Mouse (Mus musculus): ENCODE data around the gene Gnai2. TPM values are rescaled to one million over a fixed set of nuclear protein-coding genes. Genes with fewer than 3 reads are reported as not detected.
A peak's percentile ranks its signal among the peaks of the same experiment; 100 is the strongest.

The Gnai2 gene
- total RNA-seq, 2 experiments from 2014 or later, result 193 to 231 TPM

DNA sequence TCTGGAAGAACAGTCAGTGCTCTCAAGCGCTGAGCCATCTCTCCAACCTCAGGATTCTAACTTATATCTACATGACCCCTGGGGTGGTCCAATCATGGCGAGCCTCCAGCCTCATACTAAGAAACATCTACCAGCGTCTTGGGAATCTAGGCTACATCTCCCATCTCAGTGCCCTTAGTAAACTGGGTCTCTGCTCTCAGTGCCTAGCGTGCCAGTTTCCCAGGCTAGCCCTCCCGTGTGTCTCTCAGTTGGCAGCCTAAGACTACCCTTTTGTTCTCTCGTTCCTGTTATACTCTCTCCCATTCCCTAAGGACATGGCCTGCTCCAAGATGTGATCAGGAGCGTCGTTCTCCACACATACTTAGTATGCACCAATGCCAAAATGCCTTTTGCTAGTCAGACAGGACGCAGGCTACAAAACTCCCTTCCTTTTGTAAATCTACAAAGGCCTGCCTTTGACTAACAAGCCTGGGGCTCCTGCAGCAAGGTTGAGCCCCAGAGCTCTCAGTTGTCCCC is 3.8 kb downstream of the Gnai2 start:
- DNase-seq, result no peak

DNA sequence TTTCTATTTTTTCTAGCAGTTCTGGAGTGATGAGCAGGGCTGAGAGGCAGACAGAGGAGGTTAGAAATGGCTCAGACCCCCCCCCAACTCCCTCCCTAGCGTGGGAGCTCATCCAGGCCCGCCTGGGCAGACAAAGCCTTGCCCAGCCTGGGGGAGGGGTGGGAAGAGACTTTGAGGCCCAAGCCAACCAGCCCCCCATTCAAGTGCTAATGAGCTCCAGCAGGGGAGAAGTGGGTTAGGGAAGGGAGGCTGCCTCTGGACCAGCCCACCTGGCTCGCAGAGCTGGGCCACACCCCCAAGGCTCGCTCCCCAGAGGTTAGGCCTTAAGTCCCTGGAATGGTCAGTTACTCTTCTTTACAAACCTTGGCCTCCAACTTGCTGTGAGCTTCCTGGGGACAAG is 4.6 kb downstream of the Gnai2 start:
- peak; percentile 27 for DNase-seq

- peak; percentile 22 for DNase-seq
These were observed 5.2 kb downstream of the Gnai2 start for GRCm38 (mm10) chr9:107629901-107630425.

GRCm38 (mm10) chr9:107629411-107629730 is 5.8 kb downstream of the Gnai2 start:
- DNase-seq, result no peak

DNA sequence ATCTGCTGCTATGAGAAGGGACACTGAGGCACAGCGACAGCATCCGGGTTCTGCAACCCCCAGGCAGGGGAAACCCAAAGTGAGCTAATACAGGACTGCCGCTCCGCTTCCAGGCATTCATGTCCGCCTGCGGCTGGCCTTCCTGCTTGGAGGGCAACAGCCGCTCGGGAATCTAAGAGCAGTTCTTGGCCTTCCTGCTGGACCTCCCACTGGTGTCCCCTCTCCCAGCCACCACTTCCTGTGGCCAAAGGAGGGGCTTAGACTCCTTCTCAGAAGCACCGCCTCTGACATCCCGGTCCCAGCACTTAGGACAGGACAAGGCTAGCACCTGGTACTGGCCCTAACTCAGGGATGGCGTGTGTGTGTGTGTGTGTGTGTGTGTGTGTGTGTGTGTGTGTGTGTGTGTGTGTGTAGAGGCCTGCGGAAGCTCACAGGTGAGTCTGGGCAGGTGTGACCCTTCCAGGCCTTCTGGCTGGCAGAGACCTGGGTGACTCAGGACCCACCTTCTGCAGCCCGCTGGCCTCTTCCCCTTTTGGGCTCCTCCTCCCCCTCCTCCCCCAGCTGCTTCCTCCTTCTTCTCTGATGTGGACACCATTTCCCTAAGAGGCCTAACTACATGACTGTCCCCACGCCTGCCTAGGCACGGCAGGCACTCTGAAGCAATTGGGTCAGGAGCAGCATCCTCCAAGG is 6.3 kb downstream of the Gnai2 start:
- peak; percentile 31 for DNase-seq

GRCm38 (mm10) chr9:107627387-107628255 is 7.5 kb downstream of the Gnai2 start:
- DNase-seq, result peak; percentile 33

GRCm38 (mm10) chr9:107626844-107627277 is 8.3 kb downstream of the Gnai2 start:
- peak; percentile 88 for DNase-seq

DNA sequence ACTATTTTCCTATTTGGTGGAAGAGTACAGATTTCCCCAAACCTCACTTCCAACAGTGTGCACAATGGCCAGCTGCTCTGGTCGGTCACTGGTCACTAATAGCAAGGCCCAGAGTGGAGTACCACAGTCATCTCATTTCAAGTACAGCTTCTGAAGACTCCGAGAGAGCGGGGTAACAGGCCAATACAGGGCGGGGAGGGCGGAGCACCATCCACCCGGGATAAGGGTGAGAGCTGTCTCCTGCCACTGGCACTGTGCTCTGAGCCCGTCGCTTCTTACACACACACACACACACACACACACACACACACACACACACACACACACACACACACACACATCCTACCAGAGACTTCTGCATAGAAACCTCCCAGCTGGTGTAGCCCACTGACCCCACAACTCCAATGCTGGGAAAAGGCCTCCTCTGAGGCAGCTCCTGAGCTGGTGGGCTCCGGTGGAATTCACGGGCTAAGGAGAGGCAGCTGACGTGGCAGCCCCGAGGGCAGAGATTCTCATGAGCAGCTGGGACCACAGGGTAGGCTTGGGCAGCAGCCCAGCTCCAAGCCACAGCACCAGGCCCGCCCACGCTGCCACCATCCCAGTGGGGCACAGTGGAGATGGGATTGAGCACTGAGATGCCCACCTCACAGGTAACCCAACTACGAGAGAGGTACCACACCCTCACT is 8.9 kb downstream of the Gnai2 start:
- DNase-seq, result peak; percentile 14

DNA sequence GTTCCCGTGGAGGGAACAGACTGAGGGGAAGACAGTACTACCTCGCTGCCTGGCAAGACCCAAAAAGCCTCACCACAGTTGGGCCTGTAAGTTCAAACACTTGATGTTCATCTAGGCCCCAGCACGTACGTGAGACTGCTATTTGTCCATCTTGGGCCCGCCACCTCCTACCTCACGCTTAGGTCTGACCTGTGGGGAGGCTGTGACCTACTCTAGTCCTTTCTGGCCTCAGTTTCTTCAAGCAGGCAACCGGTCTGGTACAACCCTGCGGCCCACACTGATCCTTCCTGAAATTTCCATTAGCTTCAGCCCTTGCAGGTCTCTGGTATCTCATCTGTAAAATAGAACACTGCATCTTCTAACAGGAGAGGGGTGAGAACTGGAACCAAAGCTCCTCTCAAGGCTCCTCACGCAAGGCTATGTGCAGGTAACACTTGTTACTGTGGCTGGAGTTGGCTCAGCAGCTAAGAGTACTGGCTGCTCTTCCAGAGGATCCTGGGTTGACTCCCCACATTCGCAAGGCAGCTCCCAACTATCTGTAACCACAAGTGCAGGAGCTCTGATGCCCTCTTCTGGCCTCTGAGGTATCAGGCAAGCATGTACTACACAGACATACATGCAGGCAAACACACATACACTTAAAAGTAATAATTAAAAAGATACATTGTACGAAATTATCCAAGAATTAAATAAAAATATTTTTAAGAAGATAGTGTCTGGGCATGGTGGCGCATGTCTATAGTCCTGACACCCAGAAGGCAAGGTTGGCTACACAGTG is 9.6 kb downstream of the Gnai2 start:
- DNase-seq, result peak; percentile 16

DNA sequence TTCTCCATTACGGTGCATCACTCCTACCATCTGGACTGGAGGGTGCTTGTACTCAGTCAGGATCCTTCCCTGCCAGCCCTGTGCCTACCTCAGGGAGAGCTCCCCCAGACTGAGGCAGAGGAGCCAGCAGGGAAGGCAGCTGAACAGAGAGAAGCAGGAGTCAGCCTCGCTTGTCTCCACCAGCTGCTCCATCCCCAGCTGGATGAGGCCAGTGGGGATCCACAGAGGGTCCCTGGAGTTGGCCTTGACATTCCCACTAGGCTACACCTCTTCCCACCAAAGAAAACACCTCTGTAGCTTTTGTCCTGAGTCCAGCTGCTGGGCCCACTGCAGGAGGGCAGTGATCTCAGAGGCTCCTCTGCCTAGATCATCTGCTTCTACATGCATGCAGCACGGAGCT is 10.2 kb downstream of the Gnai2 start:
- DNase-seq, result no peak

GRCm38 (mm10) chr9:107624539-107624938 is 10.6 kb downstream of the Gnai2 start:
- DNase-seq, result peak; percentile 7

- no peak for DNase-seq
These were observed 14.2 kb downstream of the Gnai2 start for GRCm38 (mm10) chr9:107620954-107621353.

- DNase-seq, result no peak
These were observed 15.7 kb downstream of the Gnai2 start for GRCm38 (mm10) chr9:107619546-107619879.

GRCm38 (mm10) chr9:107618778-107619545 is 16.2 kb downstream of the Gnai2 start:
- DNase-seq, result peak; percentile 21

- DNase-seq, result no peak
These were observed 17.1 kb downstream of the Gnai2 start for GRCm38 (mm10) chr9:107618098-107618497.

GRCm38 (mm10) chr9:107617461-107617860 is 17.7 kb downstream of the Gnai2 start:
- no peak for DNase-seq

GRCm38 (mm10) chr9:107615035-107615434 is 20.1 kb downstream of the Gnai2 start:
- no peak for DNase-seq

DNA sequence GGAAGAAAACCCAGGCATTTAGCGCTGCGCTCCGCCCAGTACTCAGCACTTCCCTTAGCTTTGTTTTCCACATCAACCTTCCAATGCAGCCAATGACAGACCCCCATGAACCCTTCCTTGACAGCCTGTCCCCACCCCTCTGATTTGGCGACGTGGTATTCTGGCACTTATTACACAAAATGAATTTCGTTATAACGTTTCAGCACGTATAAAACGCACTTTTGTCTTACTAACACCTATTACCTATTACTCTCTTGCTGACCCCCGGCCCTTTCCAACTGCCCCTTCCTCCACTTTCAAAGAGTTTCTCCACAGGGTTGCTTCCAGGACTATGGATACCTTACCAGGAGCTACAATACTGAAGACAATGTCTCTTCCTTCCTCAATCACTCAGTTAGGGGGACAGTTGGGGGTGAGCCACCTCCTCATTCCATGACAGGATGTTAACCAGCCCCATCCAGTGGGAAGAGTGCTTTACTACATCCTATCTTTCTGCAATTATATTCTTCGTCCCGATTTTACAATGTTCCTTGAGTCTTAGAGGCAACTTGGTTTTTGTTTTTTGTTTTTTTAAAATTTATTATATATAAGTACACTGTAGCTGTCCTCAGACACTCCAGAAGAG is 22.1 kb downstream of the Gnai2 start:
- no peak for DNase-seq

- peak; percentile 100 for DNase-seq
These were observed 22.8 kb downstream of the Gnai2 start for GRCm38 (mm10) chr9:107612191-107612944.

All from gastrocnemius, postnatal 10 days (tissue).